Mouse (Mus musculus) stomach, postnatal 0 days (tissue): ENCODE results near the gene Serpinb8.

Experiments used
- CTCF ChIP-seq: IDR thresholded peaks from 2 replicates; pipeline ENCODE4 v1.5.1; 2016; ENCODE audit warnings: antibody characterized with exemption, low read depth, mild to moderate bottlenecking, moderate library complexity
- EP300 ChIP-seq: optimal IDR thresholded peaks from 2 replicates; pipeline ENCODE3; 2016; ENCODE audit warnings: antibody characterized with exemption

DNA sequence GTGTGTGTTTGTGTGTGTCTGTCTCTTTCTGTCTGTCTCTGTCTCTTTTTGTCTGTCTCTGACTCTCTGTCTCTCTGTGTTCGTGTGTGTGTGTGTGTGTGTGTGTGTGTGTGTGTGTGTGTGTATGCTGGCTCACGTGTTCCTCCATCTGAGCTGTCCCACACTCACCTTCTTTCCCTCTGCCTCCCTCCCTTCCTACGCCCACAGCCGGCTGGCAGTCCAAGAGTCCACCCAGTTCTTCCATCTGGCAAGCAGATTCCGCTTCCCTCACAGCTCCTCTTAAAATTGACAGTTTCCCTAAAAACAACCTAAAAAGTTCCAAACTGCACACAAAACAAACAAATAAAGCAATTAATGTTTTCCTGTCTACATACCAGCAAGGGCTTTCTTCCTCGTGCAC lies 55.3 kb downstream of the Serpinb8 start:
- no peak for TF ChIP-seq CTCF
- no peak for TF ChIP-seq EP300
